Mouse (Mus musculus) left cerebral cortex, postnatal 4 days (tissue): ENCODE measurements at regions not wholly inside any gene's neighbourhood (a gene's known extent, or its start where the extent isn't known, plus 50 kb on each side); places are given as distances from the start of the nearest gene placed in this dataset.

Experiments
- DNase-seq: peaks from one replicate; pipeline ENCODE4 v3.0.0-alpha.2; 2022
- intact Hi-C: fragments of 180-260 bp; cut with DNase I; formaldehyde crosslinking; loops from one replicate; pipeline ENCODE4 v1.15.1; 2025

- no peak for DNase-seq
- intact Hi-C loops: no loop called here
These were observed 611.8 kb downstream of the Snca start for GRCm38 (mm10) chr6:60217840-60218239.

DNA sequence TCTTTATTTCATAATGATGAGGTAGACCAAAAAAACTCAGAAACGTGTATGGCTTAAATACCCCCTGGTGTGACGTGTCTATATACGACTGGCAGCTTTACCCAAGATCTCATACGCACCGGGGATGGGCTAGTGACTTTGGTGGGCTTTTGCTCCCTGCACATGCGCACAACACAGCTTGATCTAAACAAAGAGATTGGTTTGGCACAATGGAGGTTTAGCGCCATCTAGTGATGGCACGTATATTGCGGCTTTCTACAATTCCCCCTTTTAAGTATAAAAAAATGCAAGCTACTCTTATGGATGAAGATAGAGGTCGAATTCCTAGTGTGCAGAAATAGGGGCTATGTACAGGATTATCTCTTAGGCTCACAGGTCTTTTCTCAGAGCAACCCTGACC is 628.1 kb downstream of the Snca start:
- DNase-seq: peak; percentile 5
- intact Hi-C loops: no loop called here
